Mouse (Mus musculus) testis, adult 2 months (tissue): ENCODE data around the gene Klf12.

Experiments used
- CTCF ChIP-seq: fragments of 200-500 bp; IDR thresholded peaks from 2 replicates; pipeline ENCODE4 v1.5.1; 2012; ENCODE audit warnings: low read depth, mild to moderate bottlenecking, inconsistent platforms, low read length, moderate library complexity; ENCODE audit not compliant: control insufficient read depth, insufficient read depth, insufficient replicate concordance
- POLR2A ChIP-seq: fragments of 200-500 bp; IDR thresholded peaks from 2 replicates; pipeline ENCODE4 v1.6.1; 2012; ENCODE audit warnings: low read depth, mild to moderate bottlenecking, inconsistent platforms, low read length, moderate library complexity; ENCODE audit not compliant: control insufficient read depth

DNA sequence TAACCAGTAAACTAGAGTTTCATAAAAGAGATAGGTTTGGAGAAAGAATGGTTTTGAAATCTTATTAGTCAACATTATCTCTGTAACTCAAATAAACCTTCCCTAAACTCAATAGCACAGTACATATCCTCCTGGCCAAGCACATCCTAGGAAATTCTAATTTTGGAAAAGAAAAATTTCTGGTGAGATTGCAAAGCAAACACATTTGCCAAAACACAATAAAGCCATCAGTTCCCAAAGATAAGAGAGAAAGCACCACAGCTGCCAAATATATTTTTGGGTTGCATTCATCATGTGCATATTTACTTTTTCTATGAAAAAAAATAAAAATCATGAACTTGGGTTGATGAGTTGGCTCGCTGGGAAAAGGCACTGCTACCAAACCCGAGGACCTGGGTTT lies 10.3 kb downstream of the Klf12 start:
- TF ChIP-seq CTCF (no peak), POLR2A (no peak)
